Mouse (Mus musculus) heart, postnatal 36 days (tissue): ENCODE measurements around the gene Parp16. TPM values are rescaled to one million over a fixed set of nuclear protein-coding genes. Genes with fewer than 3 reads are reported as not detected.

Source experiments
- DNase-seq, 2 experiments: peaks; one replicate each; pipeline ENCODE4 v3.0.0; 2021 to 2022
- intact Hi-C: fragments of 180-260 bp; cut with DNase I; formaldehyde crosslinking; loops from one replicate; pipeline ENCODE4 v1.15.1; 2025
- total RNA-seq, 2 experiments: library from RNA; stranded (reverse); gene quantifications; 2 replicates each; pipeline ENCODE4 v1.2.3; 2021

The Parp16 gene
- 1 to 10 TPM; 3.8 to 4.1 TPM for total RNA-seq

- intact Hi-C loops, result loop anchor here (2.0 to 5.0 kb wide), 2 partner anchors 88 to 163 kb away; partner anchors contain the start of gene Dpp8
- DNase-seq, result no peak
Observed at GRCm38 (mm10) chr9:65195053-65195452, at the start of gene Parp16. Parp16 (plus strand) TSS chr9:65195353.

- DNase-seq, result no peak
- intact Hi-C loops, result no loop called here
Observed at GRCm38 (mm10) chr9:65146001-65146400, 49.2 kb upstream of the Parp16 start.

- intact Hi-C loops, result no loop called here
- DNase-seq, result no peak
Observed at GRCm38 (mm10) chr9:65148507-65148906, 46.6 kb upstream of the Parp16 start.

DNA sequence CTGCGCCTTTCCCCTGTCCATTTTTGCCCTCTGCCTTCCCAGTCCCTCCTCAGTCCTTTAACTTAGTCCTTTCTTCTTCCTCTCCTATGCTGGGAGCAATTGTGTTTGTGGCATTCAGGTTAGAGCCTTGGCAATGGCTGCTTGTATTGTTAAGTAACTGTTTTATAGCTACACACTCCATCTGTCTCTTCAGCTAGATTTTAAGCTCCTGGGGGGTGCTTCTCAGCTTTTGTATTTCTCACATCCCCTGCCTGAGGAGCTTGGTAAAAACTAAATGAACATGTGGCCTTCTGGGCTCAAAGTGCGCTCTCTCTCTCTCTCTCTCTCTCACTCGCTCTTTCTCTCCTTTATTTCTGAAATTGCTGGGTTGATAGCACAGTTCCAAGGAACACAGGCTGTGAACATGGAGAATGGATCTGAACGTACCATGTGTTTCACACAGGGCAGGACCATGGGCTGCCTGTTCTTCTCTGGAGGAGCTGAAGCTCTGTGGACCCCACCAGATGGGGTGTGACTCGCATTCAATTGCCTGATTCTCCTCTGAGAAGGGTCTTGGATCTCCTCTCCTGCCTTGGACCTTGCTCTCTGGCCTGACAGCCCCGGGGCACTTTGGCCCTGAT is 42.3 kb upstream of the Parp16 start:
- intact Hi-C loops, result no loop called here
- no peak for DNase-seq

- no peak for DNase-seq
- intact Hi-C loops, result no loop called here
Observed at GRCm38 (mm10) chr9:65153331-65153711, 41.8 kb upstream of the Parp16 start.

- DNase-seq, result no peak
- intact Hi-C loops, result no loop called here
Observed at GRCm38 (mm10) chr9:65154692-65155455, 40.3 kb upstream of the Parp16 start.

- intact Hi-C loops, result no loop called here
- DNase-seq, result no peak
Observed at GRCm38 (mm10) chr9:65156604-65157003, 38.5 kb upstream of the Parp16 start.

- intact Hi-C loops, result no loop called here
- DNase-seq, result no peak
Observed at GRCm38 (mm10) chr9:65157631-65158030, 37.5 kb upstream of the Parp16 start.

DNA sequence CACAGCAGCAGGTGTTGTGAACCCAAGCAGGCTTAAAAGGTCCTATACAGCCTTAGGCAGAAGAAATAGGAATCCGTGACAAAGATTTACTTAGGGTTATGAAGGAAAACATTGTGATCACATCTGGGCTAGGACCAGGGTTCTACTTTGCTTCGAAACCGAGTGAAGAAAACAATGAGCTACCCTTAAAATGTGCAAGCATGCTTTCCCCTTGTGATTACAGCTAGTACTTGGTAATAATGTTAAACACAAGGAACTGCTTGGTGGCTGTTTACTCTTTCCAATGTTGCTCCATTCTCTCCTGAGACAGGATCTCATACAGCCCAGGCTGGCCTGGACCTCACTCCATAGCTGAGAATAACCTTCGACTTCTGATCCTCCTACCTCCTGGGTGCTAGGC is 34.0 kb upstream of the Parp16 start:
- DNase-seq, result no peak
- intact Hi-C loops, result no loop called here

DNA sequence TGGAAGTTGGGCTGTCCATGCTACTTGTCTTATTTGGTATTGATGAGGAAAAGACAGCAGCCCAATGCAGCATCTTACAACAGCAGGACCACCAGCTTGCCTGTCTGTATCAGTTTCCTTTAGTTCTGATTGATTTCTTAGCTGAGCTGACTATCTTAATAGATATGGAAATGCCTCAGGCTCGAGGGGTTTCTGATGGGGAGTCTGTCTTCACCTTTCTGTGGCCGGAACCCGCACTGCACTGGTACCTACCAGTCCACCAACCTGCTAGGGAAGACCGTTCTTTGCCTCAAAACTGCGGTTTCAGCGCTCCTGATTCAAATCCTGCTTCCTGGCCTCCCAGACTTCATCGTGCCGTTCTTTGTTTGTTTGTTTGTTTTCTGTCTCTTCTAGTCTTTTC is 33.3 kb upstream of the Parp16 start:
- DNase-seq, result no peak
- intact Hi-C loops, result no loop called here

- intact Hi-C loops, result no loop called here
- DNase-seq, result no peak
Observed at GRCm38 (mm10) chr9:65162711-65163639, 32.2 kb upstream of the Parp16 start.

DNA sequence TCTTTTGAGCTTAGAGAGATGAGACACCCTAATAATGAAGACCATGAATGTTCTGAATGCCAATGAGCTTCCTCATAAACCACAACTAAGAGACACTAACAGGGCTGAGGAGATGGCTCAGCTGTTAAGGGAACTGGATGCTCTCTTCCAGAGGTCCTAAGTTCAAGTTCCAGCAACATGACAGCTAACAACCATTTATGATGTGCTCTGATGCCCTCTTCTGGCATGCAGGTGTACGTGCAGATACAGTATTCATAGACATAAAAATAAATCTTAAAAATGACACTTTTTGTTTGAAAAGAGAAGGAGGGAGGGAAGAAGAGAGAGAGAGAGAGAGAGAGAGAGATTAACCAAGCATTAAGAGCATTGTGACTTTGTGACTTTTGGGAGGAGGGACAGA is 30.3 kb upstream of the Parp16 start:
- intact Hi-C loops, result loop anchor here (1.0 kb wide), 1 partner anchor 31 kb away; no protein-coding TSS in a partner anchor
- DNase-seq, result no peak

- no peak for DNase-seq
Observed at GRCm38 (mm10) chr9:65166386-65166785, 28.8 kb upstream of the Parp16 start.

GRCm38 (mm10) chr9:65168534-65168933 is 26.6 kb upstream of the Parp16 start:
- no peak for DNase-seq
- intact Hi-C loops, result no loop called here

More at GRCm38 (mm10) chr9:65166386-65166785, 28.8 kb upstream of the Parp16 start:
- intact Hi-C loops, result no loop called here

DNA sequence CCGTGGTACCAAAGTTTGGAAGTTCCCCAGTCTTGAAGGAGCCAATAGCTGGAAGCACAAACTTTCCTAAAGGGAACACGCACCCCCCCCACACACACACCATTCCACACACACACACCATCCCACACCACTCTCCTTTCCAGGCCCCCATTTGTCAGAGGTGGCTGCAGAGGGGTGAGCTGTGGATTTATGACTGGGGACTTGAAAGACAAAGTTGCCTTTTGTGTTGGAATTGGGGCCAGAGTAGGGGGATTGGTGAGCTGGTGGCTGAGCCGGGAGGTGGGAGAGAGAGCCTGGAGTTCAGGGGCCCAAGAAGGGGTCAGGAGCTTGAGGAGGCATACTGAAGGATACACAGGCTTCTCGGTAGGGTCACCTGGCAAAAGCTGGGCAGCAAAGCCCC is 26.2 kb upstream of the Parp16 start:
- intact Hi-C loops, result no loop called here
- no peak for DNase-seq

- no peak for DNase-seq
- intact Hi-C loops, result no loop called here
Observed at GRCm38 (mm10) chr9:65172654-65173053, 22.5 kb upstream of the Parp16 start.

DNA sequence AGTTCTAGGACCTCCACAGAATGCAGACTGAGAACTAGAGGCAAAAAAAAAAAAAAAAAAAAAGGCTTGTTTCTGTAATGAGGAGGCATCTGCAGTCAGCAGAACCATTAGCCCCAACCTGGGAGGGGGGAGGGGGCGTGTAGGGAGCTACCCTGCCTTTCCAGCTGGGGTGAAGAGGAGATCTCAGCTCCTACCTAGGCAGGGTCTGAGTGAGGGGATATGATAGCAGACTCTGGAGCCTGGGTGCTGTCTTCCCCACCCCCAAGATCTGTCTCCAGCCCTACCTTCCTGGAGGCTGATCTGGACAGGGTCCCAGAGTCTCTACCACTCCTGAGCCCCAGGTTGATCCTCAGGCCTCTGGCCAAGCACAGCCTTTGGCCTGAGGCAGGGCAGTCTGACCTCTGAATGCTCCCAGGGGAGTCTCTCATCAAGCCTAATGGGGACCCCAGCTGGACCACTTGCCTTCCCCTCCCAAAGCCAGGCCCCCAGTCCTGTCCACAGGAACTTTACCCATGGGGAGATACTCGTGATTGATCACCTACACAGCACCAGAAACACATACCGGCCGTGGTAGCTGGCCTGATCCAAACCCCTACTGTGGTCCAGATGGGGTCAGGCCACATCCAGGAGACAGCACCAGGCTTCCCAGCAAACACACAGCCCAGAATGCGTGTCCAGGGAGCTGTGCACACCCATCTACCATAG is 19.8 kb upstream of the Parp16 start:
- intact Hi-C loops, result no loop called here
- DNase-seq, result no peak

GRCm38 (mm10) chr9:65175939-65176871 is 18.9 kb upstream of the Parp16 start:
- DNase-seq, result no peak
- intact Hi-C loops, result no loop called here

DNA sequence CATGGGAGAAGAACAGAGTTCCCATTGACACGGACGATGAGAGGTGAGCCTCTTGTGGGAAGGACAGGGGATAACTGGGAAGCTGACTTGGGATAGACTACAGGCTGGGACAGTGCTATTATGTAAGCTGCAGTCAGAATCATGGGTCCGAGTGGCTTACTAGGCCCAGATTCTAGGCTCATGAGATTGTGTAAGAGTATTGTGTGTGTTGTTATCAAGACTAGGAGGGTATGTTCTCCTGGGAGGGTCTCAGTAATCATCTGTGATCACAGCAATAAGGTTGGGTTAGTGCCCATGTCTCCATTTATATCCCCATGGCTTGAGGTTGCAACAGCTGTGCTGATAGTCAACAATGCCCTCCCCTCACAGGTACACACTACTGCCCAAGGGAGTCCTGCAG is 17.7 kb upstream of the Parp16 start:
- DNase-seq, result no peak
- intact Hi-C loops, result no loop called here
